Mouse (Mus musculus) limb, embryonic 12.5 days (tissue): ENCODE results near the gene Kalrn. TPM values are rescaled to one million over a fixed set of nuclear protein-coding genes. Genes with fewer than 3 reads are reported as not detected.

ENCODE experiments used
- ATAC-seq: fragments of 200-750 bp; cut with Nextera tagmentation; 2 replicates; pipeline ENCODE4 v1.8.0; 2017; ENCODE audit warnings: low read depth, moderate TSS enrichment; ENCODE audit not compliant: insufficient number of reproducible peaks, insufficient read depth, low FRiP score, low TSS enrichment
- H3K27ac ChIP-seq: fragments of 300-500 bp; sonication (generic); 2 replicates; pipeline ENCODE4 v1.5.1; 2016; ENCODE audit warnings: mild to moderate bottlenecking, moderate library complexity
- H3K27me3 ChIP-seq: fragments of 300-500 bp; sonication (generic); 2 replicates; pipeline ENCODE4 v1.6.1; 2016; ENCODE audit warnings: mild to moderate bottlenecking, moderate library complexity
- H3K36me3 ChIP-seq: fragments of 300-500 bp; sonication (generic); 2 replicates; pipeline ENCODE4 v1.6.1; 2016; ENCODE audit warnings: mild to moderate bottlenecking, moderate library complexity
- H3K4me1 ChIP-seq: fragments of 300-500 bp; sonication (generic); replicated peaks from 2 replicates; pipeline ENCODE4 v1.6.1; 2016
- H3K4me2 ChIP-seq: fragments of 300-500 bp; sonication (generic); 2 replicates; pipeline ENCODE4 v1.6.1; 2016; ENCODE audit warnings: mild to moderate bottlenecking, moderate library complexity
- H3K4me3 ChIP-seq: fragments of 300-500 bp; sonication (generic); replicated peaks from 2 replicates; pipeline ENCODE4 v1.5.1; 2016; ENCODE audit warnings: mild to moderate bottlenecking
- H3K9ac ChIP-seq: fragments of 300-500 bp; sonication (generic); replicated peaks from 2 replicates; pipeline ENCODE4 v1.6.1; 2016; ENCODE audit warnings: mild to moderate bottlenecking, moderate library complexity
- H3K9me3 ChIP-seq: fragments of 300-500 bp; sonication (generic); 2 replicates; pipeline ENCODE4 v1.6.1; 2016; ENCODE audit warnings: mild to moderate bottlenecking, moderate library complexity
- whole genome bisulfite sequencing: fragments of 180-500 bp; shearing (Covaris S2); methylation state at CpG from one replicate; pipeline ENCODE4 v1.1.7; 2016; 5-methylcytosine and 5-hydroxymethylcytosine counted together
- polyA plus RNA-seq: library from polyadenylated mRNA; unstranded; fragments of >200 nt; fragmentation: Nextera tagmentation; extraction: Ambion mirVana; gene quantifications from 2 replicates; pipeline ENCODE4 v1.2.1, GENCODE M21; 2016

The Kalrn gene
- polyA plus RNA-seq, 1 experiment from 2014 or later = 13.1 TPM

GRCm38 (mm10) chr16:33922111-33923000 lies 651.0 kb downstream of the Kalrn start:
- Histone ChIP-seq H3K4me3 (no peak overlapping the region), H3K36me3 (peaks cover 34% of the 10 kb centered on the region), H3K9ac (no peak overlapping the region), H3K9me3 (no peaks in the 10 kb centered on the region), H3K4me1 (peaks cover 43% of the 10 kb centered on the region), H3K27me3 (no peaks in the 10 kb centered on the region), H3K27ac (peak overlapping the region; percentile 80), H3K4me2 (peak overlapping the region; percentile 21)
- WGBS = 13% methylated on average over 18 of the region's 18 CpGs
- peak; percentile 45; the same call in 1 of the 2 replicates for ATAC-seq

GRCm38 (mm10) chr16:33921514-33921913 lies 651.8 kb downstream of the Kalrn start:
- 0 out of 2 replicates have a peak, but pooled peaks have one; percentile 11 for ATAC-seq
- peaks cover 51% of the 10 kb centered on the region for H3K4me1 ChIP-seq
- no peak overlapping the region for H3K4me3 ChIP-seq
- no peak overlapping the region for H3K9ac ChIP-seq
- WGBS = 59% methylated on average over 5 of the region's 5 CpGs
- peak overlapping the region; percentile 80; the same call in 1 of the 2 replicates for H3K27ac ChIP-seq
- no peak overlapping the region for H3K4me2 ChIP-seq
- H3K9me3 ChIP-seq = no peaks in the 10 kb centered on the region
- H3K36me3 ChIP-seq = peaks cover 34% of the 10 kb centered on the region
- H3K27me3 ChIP-seq = no peaks in the 10 kb centered on the region

Other genes starting within 250 kb of the Kalrn start
- 0.24 TPM in 1 of 2 replicates, not detected in the other for gene Ropn1, start 76.4 kb upstream of the Kalrn start, polyA plus RNA-seq
- 8.6 and 10.1 TPM in 2 replicates for gene Ccdc14, start 117.1 kb upstream of the Kalrn start, polyA plus RNA-seq
- gene Mylk, start 171.7 kb upstream of the Kalrn start, polyA plus RNA-seq = 4.7 and 5.6 TPM in 2 replicates